Mouse (Mus musculus): ENCODE results near the gene Msh4. TPM values are rescaled to one million over a fixed set of nuclear protein-coding genes. Genes with fewer than 3 reads are reported as not detected.

Gene Msh4
- polyA plus RNA-seq, 1 experiment from 2014 or later: 0.24 TPM

GRCm38 (mm10) chr3:153807444-153808149 lies 98.3 kb downstream of the Msh4 start:
- Histone ChIP-seq H3K27ac (ENCODE audit: low read length) (no peak overlapping the region), H3K4me1 (replicated peaks; ENCODE audit: control insufficient read depth, insufficient read depth, low read length) (peaks cover 10% of the 10 kb centered on the region), H3K4me3 (replicated peaks; ENCODE audit: low read length) (no peak overlapping the region), H3K9ac (replicated peaks; ENCODE audit: low read depth, low read length) (no peak overlapping the region), H3K27me3 (replicated peaks; ENCODE audit: control insufficient read depth, insufficient read depth, low read length) (no peaks in the 10 kb centered on the region), H3K9me3 (ENCODE audit: control insufficient read depth, low read length) (no peaks in the 10 kb centered on the region), H3K36me3 (ENCODE audit: control insufficient read depth, insufficient read depth) (no peaks in the 10 kb centered on the region), H3K4me2 (ENCODE audit: low read length) (no peak overlapping the region)
- WGBS: 91% methylated on average over 9 of the region's 9 CpGs
- ATAC-seq: no peak

Other genes starting within 250 kb of the Msh4 start
- gene St6galnac3, start 181.0 kb downstream of the Msh4 start, polyA plus RNA-seq (2015; fragmentation: Nextera tagmentation; extraction: Ambion mirVana): 23.5 and 23.7 TPM in 2 replicates
- gene Asb17, start 61.9 kb downstream of the Msh4 start, polyA plus RNA-seq (2015; fragmentation: Nextera tagmentation; extraction: Ambion mirVana): not detected in 2 replicates
- 49.3 and 50.6 TPM in 2 replicates for gene Rabggtb, start 6.9 kb upstream of the Msh4 start, polyA plus RNA-seq (2015; fragmentation: Nextera tagmentation; extraction: Ambion mirVana)
- gene Acadm, start 38.5 kb upstream of the Msh4 start, polyA plus RNA-seq (2015; fragmentation: Nextera tagmentation; extraction: Ambion mirVana): 37.6 and 41.8 TPM in 2 replicates
- 8.3 and 9.1 TPM in 2 replicates for gene Slc44a5, start 67.3 kb upstream of the Msh4 start, polyA plus RNA-seq (2015; fragmentation: Nextera tagmentation; extraction: Ambion mirVana)

All from forebrain, embryonic 16.5 days (tissue).